Mouse (Mus musculus): ENCODE measurements around the gene Stat3.

GRCm38 (mm10) chr11:100863141-100863540 is 76.2 kb downstream of the Stat3 start:
- no peak for TF ChIP-seq GATA1 (IDR thresholded peaks at IDR 0.05; ENCODE audit: borderline replicate concordance, low read length)
- no peak for TF ChIP-seq FLI1 (IDR thresholded peaks at IDR 0.05; ENCODE audit: low read length)

Measured in megakaryocyte, embryonic 14.5 days (primary cell).